Mouse (Mus musculus): ENCODE data around the gene Dcaf7.

- TF ChIP-seq EP300 (IDR thresholded peaks at IDR 0.05; ENCODE audit: low read depth) (no peak), CTCF (IDR thresholded peaks at IDR 0.05; ENCODE audit: low read depth) (no peak)
These were observed 37.1 kb downstream of the Dcaf7 start for GRCm38 (mm10) chr11:106073774-106074173.

Measured in heart, postnatal 0 days (tissue).